Mouse (Mus musculus) layer of hippocampus, postnatal 14 days (tissue): ENCODE measurements around the gene Gm10647. TPM values are rescaled to one million over a fixed set of nuclear protein-coding genes. Genes with fewer than 3 reads are reported as not detected.

Experiments used
- DNase-seq, 2 experiments: peaks; one replicate each; pipeline ENCODE4 v3.0.0; 2021 to 2022; ENCODE audit warnings: low spot score in 2 of 2, mixed read lengths in 1 of 2
- total RNA-seq, 2 experiments: library from RNA; stranded (reverse); gene quantifications; 2 replicates each; pipeline ENCODE4 v1.2.3; 2021

Gene Gm10647
- total RNA-seq, 2 experiments from 2014 or later, result 0.48 to 0.67 TPM

DNA sequence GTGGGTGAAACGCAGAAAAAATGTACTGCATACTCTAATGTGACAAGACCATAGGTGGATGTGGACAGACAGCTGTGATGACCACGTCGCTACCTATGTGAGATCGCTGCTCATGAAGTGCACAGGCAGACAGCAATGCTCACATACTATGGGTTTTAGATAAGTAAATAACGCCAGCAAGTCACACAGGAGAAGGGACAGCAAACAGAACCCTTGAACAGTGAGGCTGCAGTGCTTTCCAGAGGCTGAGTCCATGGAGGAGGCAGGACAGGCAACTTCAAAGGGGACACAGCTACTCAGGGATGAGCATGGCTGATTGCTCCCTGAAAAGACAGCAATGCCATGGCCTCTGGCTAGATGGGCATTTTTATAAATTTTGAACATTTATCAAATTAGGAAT, 50.0 kb downstream of the Gm10647 start:
- no peak for DNase-seq

Other genes starting within 250 kb of the Gm10647 start
- gene Usp3, start 203.9 kb upstream of the Gm10647 start, total RNA-seq, result 10 to 100 TPM; 40.2 to 44.3 TPM
- gene Car12, start 83.4 kb upstream of the Gm10647 start, total RNA-seq, result 10 to 100 TPM; 34.1 to 47.0 TPM
- 10 to 100 TPM; 27.6 to 30.7 TPM for gene Aph1b, start 1.5 kb upstream of the Gm10647 start, total RNA-seq
- 1 to 10 TPM; 5.2 to 5.3 TPM for gene Aph1c, start 37.7 kb downstream of the Gm10647 start, total RNA-seq
- gene Rab8b, start 122.6 kb downstream of the Gm10647 start, total RNA-seq, result 10 to 100 TPM; 31.6 to 33.7 TPM
- gene Rps27l, start 149.0 kb downstream of the Gm10647 start, total RNA-seq, result 10 to 100 TPM; 49.5 to 53.1 TPM
- 10 to 100 TPM; 15.2 to 18.0 TPM for gene Lactb, start 178.4 kb downstream of the Gm10647 start, total RNA-seq